Comparison of ENCODE assay signal across 26 mouse cellular contexts in genomic region chr6:90532575-90533190, GRCm38 (mm10).
"Had no signal": no experiment of that assay in that cellular context is flagged by ENCODE, and none has a peak within 500 bp of the region (broad histone marks: within the 10 kb centered on the region; RNA-seq: fewer than 3 reads in every experiment).

No protein-coding gene starts in this region.

- H3K9me3 ChIP-seq: heart, embryonic 10.5 days; heart, embryonic 13.5 days; heart, embryonic 15.5 days; hindbrain, embryonic 12.5 days; intestine, embryonic 15.5 days; limb, embryonic 13.5 days; limb, embryonic 15.5 days; liver, embryonic 12.5 days had no signal

- H3K9ac ChIP-seq: heart, embryonic 13.5 days; heart, embryonic 15.5 days; hindbrain, embryonic 12.5 days; hindbrain, embryonic 14.5 days; intestine, embryonic 15.5 days; limb, embryonic 13.5 days; limb, embryonic 15.5 days; liver, embryonic 12.5 days; liver, embryonic 14.5 days had no signal

- H3K27me3 ChIP-seq: hindbrain, embryonic 12.5 days; intestine, embryonic 15.5 days; limb, embryonic 15.5 days; liver, embryonic 12.5 days had no signal

- H3K4me1 ChIP-seq: heart, embryonic 10.5 days; heart, embryonic 13.5 days; heart, embryonic 15.5 days; intestine, embryonic 15.5 days; limb, embryonic 13.5 days; limb, embryonic 15.5 days; liver, embryonic 12.5 days had no signal

- H3K4me3 ChIP-seq: heart, embryonic 10.5 days; heart, embryonic 13.5 days; heart, embryonic 15.5 days; hindbrain, embryonic 12.5 days; intestine, embryonic 15.5 days; layer of hippocampus, adult 2 months; limb, embryonic 13.5 days; limb, embryonic 15.5 days; liver, embryonic 12.5 days had no signal

- H3K4me2 ChIP-seq: heart, embryonic 13.5 days; heart, embryonic 15.5 days; hindbrain, embryonic 12.5 days; hindbrain, embryonic 14.5 days; intestine, embryonic 15.5 days; limb, embryonic 13.5 days; limb, embryonic 15.5 days; liver, embryonic 12.5 days had no signal

- H3K27ac ChIP-seq: heart, embryonic 10.5 days; heart, embryonic 13.5 days; heart, embryonic 15.5 days; hindbrain, embryonic 12.5 days; hindbrain, embryonic 14.5 days; intestine, embryonic 15.5 days; layer of hippocampus, adult 2 months; limb, embryonic 13.5 days; limb, embryonic 15.5 days; liver, embryonic 12.5 days; liver, embryonic 14.5 days had no signal

- ATAC-seq: hindbrain, embryonic 16.5 days; inflammation-experienced regulatory T-cells, adult 6 months; intestine, embryonic 15.5 days; intestine, postnatal 0 days; liver, embryonic 12.5 days had no signal

- DNase-seq: gastrocnemius, postnatal 14 days; gastrocnemius, postnatal 36 days; heart, adult 18-20 months; heart, postnatal 14 days; heart, postnatal 36 days; kidney, adult 18-20 months; kidney, adult 8-10 months; kidney, postnatal 10 days; kidney, postnatal 25 days; kidney, postnatal 4 days; layer of hippocampus, postnatal 36 days; left cerebral cortex, postnatal 4 days had no signal

- H3K36me3 ChIP-seq: heart, embryonic 10.5 days; heart, embryonic 13.5 days; heart, embryonic 15.5 days; hindbrain, embryonic 12.5 days; intestine, embryonic 15.5 days; limb, embryonic 13.5 days; limb, embryonic 15.5 days; liver, embryonic 12.5 days had no signal
